Mouse (Mus musculus) heart, postnatal 0 days (tissue): ENCODE data around the gene Ntrk3. TPM values are rescaled to one million over a fixed set of nuclear protein-coding genes. Genes with fewer than 3 reads are reported as not detected.

Experiments used
- ATAC-seq: fragments of 200-750 bp; cut with Nextera tagmentation; 2 replicates; pipeline ENCODE4 v1.8.0; 2017; ENCODE audit warnings: low read depth, moderate number of reproducible peaks, moderate library complexity; ENCODE audit not compliant: insufficient read depth
- DNase-seq: peaks from one replicate; pipeline ENCODE4 v3.0.0-alpha.2; 2016; ENCODE audit warnings: low spot score
- H3K27ac ChIP-seq: fragments of 300-500 bp; sonication (generic); 2 replicates; pipeline ENCODE4 v1.5.1; 2014; ENCODE audit warnings: low read depth, mild to moderate bottlenecking
- H3K27me3 ChIP-seq: fragments of 300-500 bp; sonication (generic); 2 replicates; pipeline ENCODE4 v1.6.1; 2014; ENCODE audit warnings: low read length, mixed read lengths; ENCODE audit not compliant: control insufficient read depth, insufficient read depth
- H3K36me3 ChIP-seq: fragments of 300-500 bp; sonication (generic); replicated peaks from 2 replicates; pipeline ENCODE4 v1.6.1; 2014; ENCODE audit warnings: low read length, mixed read lengths; ENCODE audit not compliant: control insufficient read depth, insufficient read depth
- H3K4me1 ChIP-seq: fragments of 300-500 bp; sonication (generic); 2 replicates; pipeline ENCODE4 v1.6.1; 2014; ENCODE audit warnings: antibody characterized with exemption; ENCODE audit not compliant: control insufficient read depth, insufficient read depth
- H3K4me2 ChIP-seq: fragments of 300-500 bp; sonication (generic); 2 replicates; pipeline ENCODE4 v1.6.1; 2014; ENCODE audit warnings: low read depth, mild to moderate bottlenecking, low read length, moderate library complexity
- H3K4me3 ChIP-seq: fragments of 300-500 bp; sonication (generic); 2 replicates; pipeline ENCODE4 v1.5.1; 2014; ENCODE audit warnings: low read depth, low read length
- H3K9ac ChIP-seq: fragments of 300-500 bp; sonication (generic); replicated peaks from 2 replicates; pipeline ENCODE4 v1.6.1; 2014; ENCODE audit warnings: low read depth, low read length, mixed read lengths
- H3K9me3 ChIP-seq: fragments of 300-500 bp; sonication (generic); replicated peaks from 2 replicates; pipeline ENCODE4 v1.6.1; 2016; ENCODE audit warnings: low read length; ENCODE audit not compliant: control insufficient read depth
- CTCF ChIP-seq: IDR thresholded peaks from 2 replicates; pipeline ENCODE4 v1.5.1; 2016; ENCODE audit warnings: antibody characterized with exemption, control low read depth, low read depth
- EP300 ChIP-seq: IDR thresholded peaks from 2 replicates; pipeline ENCODE4 v1.6.1; 2016; ENCODE audit warnings: antibody characterized with exemption, low read depth
- WGBS: fragments of 180-500 bp; shearing (Covaris S2); extraction: QIAGEN DNeasy Blood & Tissue Kit; methylation state at CpG from one replicate; pipeline ENCODE4 v1.1.7; 2014; 5-methylcytosine and 5-hydroxymethylcytosine counted together
- polyA plus RNA-seq: library from polyadenylated mRNA; unstranded; fragments of >200 nt; fragmentation: Nextera tagmentation; extraction: Ambion mirVana; gene quantifications from 2 replicates; pipeline ENCODE4 v1.2.1, GENCODE M21; 2015
- total RNA-seq: library from RNA; depleted of rRNA; stranded (reverse); fragments of >200 nt; gene quantifications from 2 replicates; pipeline ENCODE4 v1.2.3, GENCODE M21; 2014; ENCODE audit warnings: low replicate concordance

Ntrk3 gene
- total and polyA plus RNA-seq, 2 experiments from 2014 or later: 1.1 to 4.2 TPM

- Histone ChIP-seq H3K4me1 (no peaks in the 10 kb centered on the region), H3K4me3 (no peak overlapping the region), H3K4me2 (no peak overlapping the region), H3K9ac (no peak overlapping the region), H3K27ac (no peak overlapping the region), H3K36me3 (no peaks in the 10 kb centered on the region), H3K27me3 (no peaks in the 10 kb centered on the region), H3K9me3 (no peaks in the 10 kb centered on the region)
- TF ChIP-seq EP300 (no peak), CTCF (no peak)
- DNase-seq (no peak), ATAC-seq (no peak)
- WGBS: 64% methylated on average over 5 of the region's 5 CpGs
Observed at GRCm38 (mm10) chr7:78406641-78407291, 331.0 kb downstream of the Ntrk3 start.

GRCm38 (mm10) chr7:78404481-78404880 lies 333.3 kb downstream of the Ntrk3 start:
- WGBS: 87% methylated on average over 6 of the region's 6 CpGs
- Histone ChIP-seq H3K4me2 (no peak overlapping the region), H3K27me3 (no peaks in the 10 kb centered on the region), H3K4me3 (no peak overlapping the region), H3K9me3 (no peaks in the 10 kb centered on the region), H3K36me3 (no peaks in the 10 kb centered on the region), H3K4me1 (no peaks in the 10 kb centered on the region), H3K27ac (no peak overlapping the region), H3K9ac (no peak overlapping the region)
- TF ChIP-seq CTCF: no peak
- TF ChIP-seq EP300: no peak
- DNase-seq (no peak), ATAC-seq (no peak)

DNA sequence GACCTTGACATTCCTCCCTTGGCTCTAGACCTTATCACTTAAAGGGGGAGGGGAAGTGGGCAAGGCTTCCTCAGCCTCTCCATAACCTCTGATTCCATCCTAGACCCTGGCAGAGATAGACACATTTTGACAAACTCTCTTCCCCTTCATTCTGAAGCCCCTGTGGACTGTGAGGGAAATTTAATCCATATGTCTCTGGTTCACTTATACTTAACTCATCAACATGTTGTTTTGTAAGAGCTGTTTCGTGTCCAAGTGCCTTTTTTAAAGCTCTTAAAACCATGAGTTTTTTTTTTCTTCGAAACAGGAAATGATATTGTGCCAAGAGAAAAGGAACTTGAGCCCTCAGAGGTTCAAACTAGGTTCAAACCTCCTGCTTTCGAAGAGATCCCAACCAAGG lies 335.3 kb downstream of the Ntrk3 start:
- Histone ChIP-seq H3K27me3 (no peaks in the 10 kb centered on the region), H3K4me2 (no peak overlapping the region), H3K27ac (no peak overlapping the region), H3K36me3 (no peaks in the 10 kb centered on the region), H3K4me1 (no peaks in the 10 kb centered on the region), H3K9me3 (no peaks in the 10 kb centered on the region), H3K9ac (no peak overlapping the region), H3K4me3 (no peak overlapping the region)
- ATAC-seq (no peak), DNase-seq (no peak)
- TF ChIP-seq CTCF (no peak), EP300 (no peak)
- WGBS: 59% methylated on average over 3 of the region's 3 CpGs

- Histone ChIP-seq H3K27me3 (no peaks in the 10 kb centered on the region), H3K36me3 (no peaks in the 10 kb centered on the region), H3K27ac (no peak overlapping the region), H3K9ac (no peak overlapping the region), H3K4me3 (no peak overlapping the region), H3K4me1 (no peaks in the 10 kb centered on the region), H3K4me2 (no peak overlapping the region), H3K9me3 (no peaks in the 10 kb centered on the region)
- 82% methylated on average over 4 of the region's 4 CpGs for WGBS
- DNase-seq: no peak
- no peak for ATAC-seq
- no peak for TF ChIP-seq CTCF
- no peak for TF ChIP-seq EP300
Observed at GRCm38 (mm10) chr7:78400219-78400618, 337.6 kb downstream of the Ntrk3 start.

DNA sequence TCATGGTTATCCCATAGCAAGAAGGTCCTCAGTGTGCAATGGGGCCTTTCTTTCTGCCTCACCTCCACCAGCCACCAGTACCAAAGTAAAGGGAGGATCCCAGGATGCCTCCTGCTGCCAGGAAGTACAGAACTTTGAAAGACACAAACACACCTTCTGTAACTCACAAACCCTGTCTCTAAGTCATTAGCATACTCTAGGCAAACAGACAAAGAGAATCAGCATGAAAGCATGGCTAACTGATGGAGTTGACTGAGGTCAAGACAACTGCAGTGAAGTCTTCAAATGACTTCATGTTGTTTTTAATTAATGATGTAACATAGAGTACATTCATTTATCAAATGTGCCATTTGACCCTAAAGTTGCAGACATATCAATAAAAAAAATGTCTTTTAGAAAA lies 339.4 kb downstream of the Ntrk3 start:
- Histone ChIP-seq H3K4me1 (no peaks in the 10 kb centered on the region), H3K9ac (no peak overlapping the region), H3K27me3 (no peaks in the 10 kb centered on the region), H3K27ac (no peak overlapping the region), H3K36me3 (no peaks in the 10 kb centered on the region), H3K4me3 (no peak overlapping the region), H3K9me3 (0 out of 2 replicates have a peak, but pooled peaks cover 7% of the 10 kb centered on the region), H3K4me2 (no peak overlapping the region)
- TF ChIP-seq EP300: no peak
- no peak for TF ChIP-seq CTCF
- DNase-seq: no peak
- no peak for ATAC-seq

DNA sequence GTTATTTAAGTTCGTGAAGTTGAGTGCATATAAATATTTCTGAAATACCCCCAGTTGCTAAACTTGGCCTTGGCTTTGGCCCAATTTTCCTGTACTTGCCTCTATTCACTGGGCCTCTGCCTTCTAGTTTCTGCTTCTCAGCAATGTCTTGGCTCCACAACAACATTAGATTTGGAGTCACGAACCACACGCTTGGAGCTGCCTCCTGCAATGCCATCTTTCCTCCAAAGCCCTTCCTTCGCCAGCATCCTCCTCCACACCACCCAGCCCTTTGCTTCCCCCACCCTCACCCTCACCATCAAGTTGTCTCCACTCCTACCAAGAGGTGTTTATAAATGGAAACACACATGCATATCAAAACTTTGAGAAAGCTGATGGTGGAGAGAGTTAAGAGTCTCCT lies 340.6 kb downstream of the Ntrk3 start:
- Histone ChIP-seq H3K27ac (no peak overlapping the region), H3K36me3 (no peaks in the 10 kb centered on the region), H3K9me3 (0 out of 2 replicates have a peak, but pooled peaks cover 7% of the 10 kb centered on the region), H3K27me3 (no peaks in the 10 kb centered on the region), H3K4me2 (no peak overlapping the region), H3K4me3 (no peak overlapping the region), H3K4me1 (no peaks in the 10 kb centered on the region), H3K9ac (no peak overlapping the region)
- ATAC-seq (no peak), DNase-seq (no peak)
- WGBS: 49% methylated on average over 4 of the region's 4 CpGs
- TF ChIP-seq EP300 (no peak), CTCF (no peak)
